Mouse (Mus musculus): ENCODE data around the gene Cdc25a.

GRCm38 (mm10) chr9:109887321-109887720 lies 11.9 kb downstream of the Cdc25a start:
- TF ChIP-seq CTCF (IDR thresholded peaks at IDR 0.05; ENCODE audit: insufficient read depth, low read depth, low read length), result no peak
- TF ChIP-seq POLR2A (IDR thresholded peaks at IDR 0.05; ENCODE audit: insufficient read depth, low read depth, low read length), result no peak

All from olfactory bulb, adult 2 months (tissue).